Mouse (Mus musculus) E14TG2a.4 (cell line): Measurements from ENCODE around the gene Nde1.

Experiments used
- CTCF ChIP-seq: conservative IDR thresholded peaks from 2 replicates; pipeline ENCODE4 v1.5.1; 2014; ENCODE audit warnings: low read length
- NANOG ChIP-seq: IDR thresholded peaks from 2 replicates; pipeline ENCODE4 v1.6.1; 2014; ENCODE audit warnings: borderline replicate concordance, low read length, mixed read lengths
- POU5F1 ChIP-seq: IDR thresholded peaks from 2 replicates; pipeline ENCODE4 v1.6.1; 2014; ENCODE audit warnings: low read length, borderline replicate concordance

DNA sequence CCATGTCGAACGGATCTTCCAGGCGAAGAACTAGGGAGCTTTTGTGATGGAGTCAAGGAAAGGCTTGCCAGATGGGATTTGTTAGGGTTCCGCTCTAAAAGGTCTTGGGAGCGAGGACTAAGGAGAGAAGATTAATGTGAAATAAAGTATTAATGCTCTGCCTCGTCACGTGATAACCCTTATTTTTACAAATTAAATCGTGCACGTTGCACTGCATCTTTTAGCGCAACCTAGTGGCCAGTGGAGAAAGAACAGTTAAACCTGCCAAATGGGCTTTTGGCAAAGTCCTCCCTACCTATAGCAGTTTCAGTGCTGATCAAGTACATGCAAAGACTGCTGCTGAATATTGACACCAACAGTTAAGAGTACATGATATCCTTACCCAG lies 3.3 kb upstream of the Nde1 start:
- TF ChIP-seq CTCF = peak; percentile 91
- no peak for TF ChIP-seq POU5F1
- TF ChIP-seq NANOG = no peak
